Mouse (Mus musculus): ENCODE data around the gene Vac14. TPM values are rescaled to one million over a fixed set of nuclear protein-coding genes. Genes with fewer than 3 reads are reported as not detected.

The Vac14 gene
- polyA plus RNA-seq, 1 experiment = 31.6 TPM

DNA sequence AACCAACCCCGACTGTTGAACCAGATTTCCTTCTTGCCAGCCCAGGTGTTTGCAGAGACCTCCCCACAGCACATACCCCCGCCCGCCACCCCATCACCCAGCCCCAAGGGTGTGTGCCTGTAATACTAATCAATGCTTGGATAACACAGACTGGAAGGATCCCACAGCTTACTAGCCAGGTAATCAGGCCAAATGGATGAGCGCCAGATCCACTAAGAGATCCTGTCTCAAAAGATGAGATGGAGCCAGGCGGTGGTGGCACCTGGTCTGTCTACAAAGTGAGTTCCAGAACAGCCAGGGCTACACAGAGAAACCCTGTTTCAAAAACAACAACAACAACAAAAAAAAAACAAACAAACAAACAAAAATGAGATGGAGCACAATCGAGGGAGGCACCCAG, 148.9 kb downstream of the Vac14 start:
- H3K36me3 ChIP-seq (ENCODE audit: control insufficient read depth, insufficient read depth, low read length, poor library complexity, severe bottlenecking) = no peaks in the 10 kb centered on the region
- no peaks in the 10 kb centered on the region for H3K27me3 ChIP-seq (ENCODE audit: control insufficient read depth, insufficient read depth, low read length, poor library complexity, severe bottlenecking)
- no peak overlapping the region for H3K27ac ChIP-seq (ENCODE audit: insufficient read depth, low read length)
- no peak overlapping the region for H3K4me3 ChIP-seq (ENCODE audit: low read depth, low read length)
- no peaks in the 10 kb centered on the region for H3K9me3 ChIP-seq (replicated peaks; ENCODE audit: control insufficient read depth, insufficient read depth, low read length, poor library complexity, severe bottlenecking)
- TF ChIP-seq EP300 (IDR thresholded peaks at IDR 0.05; ENCODE audit: insufficient read depth, low read depth, low read length) = no peak
- TF ChIP-seq POLR2A (IDR thresholded peaks at IDR 0.05; ENCODE audit: insufficient read depth, low read length) = no peak
- no peak for TF ChIP-seq CTCF (IDR thresholded peaks at IDR 0.05; ENCODE audit: low read depth, low read length)
- no peaks in the 10 kb centered on the region for H3K4me1 ChIP-seq (ENCODE audit: control insufficient read depth, insufficient read depth, low read length)
- H3K9ac ChIP-seq (ENCODE audit: low read depth, poor library complexity, severe bottlenecking) = peak overlapping the region; percentile 47

Other genes with a start within 250 kb of the Vac14 start
- gene Mtss1l, start 102.9 kb downstream of the Vac14 start, polyA plus RNA-seq (2011; ENCODE audit: insufficient read depth, insufficient read length, low read depth, missing spikeins) = 7.1 and 9.5 TPM in 2 replicates
- 0.34 and 1.0 TPM in 2 replicates for gene Il34, start 187.3 kb downstream of the Vac14 start, polyA plus RNA-seq (2011; ENCODE audit: insufficient read depth, insufficient read length, low read depth, missing spikeins)
- 48.2 and 50.7 TPM in 2 replicates for gene Cog4, start 228.0 kb downstream of the Vac14 start, polyA plus RNA-seq (2011; ENCODE audit: insufficient read depth, insufficient read length, low read depth, missing spikeins)
- 203 and 206 TPM in 2 replicates for gene Sf3b3, start 228.2 kb downstream of the Vac14 start, polyA plus RNA-seq (2011; ENCODE audit: insufficient read depth, insufficient read length, low read depth, missing spikeins)

Measured in ES-Bruce4 (cell line).